Mouse (Mus musculus): Measurements from ENCODE around the gene Ly6g6d.

Ly6g6d gene

DNA sequence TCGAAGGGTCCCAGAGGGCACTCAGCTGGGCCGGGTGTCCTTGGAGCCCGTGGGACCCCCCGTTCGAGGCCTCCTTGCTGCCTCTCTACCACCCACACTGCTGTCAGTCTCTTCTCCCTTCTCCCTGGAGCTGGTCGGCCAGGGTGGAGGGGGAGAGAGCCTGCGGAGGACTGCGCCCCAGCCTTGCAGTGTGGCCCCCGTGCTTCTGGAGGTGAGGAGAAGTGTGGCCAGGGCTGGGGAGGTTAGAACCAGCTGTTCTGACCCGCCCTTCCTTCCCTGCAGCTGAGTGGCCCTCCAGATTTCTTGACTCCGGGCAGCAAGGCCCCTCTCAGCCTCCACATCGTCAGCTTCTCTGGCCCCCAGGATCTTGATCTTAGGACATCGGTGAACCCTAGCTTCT is 53.6 kb downstream of the Ly6g6d start:
- DNase-seq (ENCODE audit: low spot score) = no peak

- DNase-seq (ENCODE audit: low spot score) = no peak
Observed at GRCm38 (mm10) chr17:35023756-35024155, 54.1 kb downstream of the Ly6g6d start.

GRCm38 (mm10) chr17:35023221-35023620 is 54.6 kb downstream of the Ly6g6d start:
- no peak for DNase-seq (ENCODE audit: low spot score)

GRCm38 (mm10) chr17:35022541-35023060 is 55.3 kb downstream of the Ly6g6d start:
- no peak for DNase-seq (ENCODE audit: low spot score)

DNA sequence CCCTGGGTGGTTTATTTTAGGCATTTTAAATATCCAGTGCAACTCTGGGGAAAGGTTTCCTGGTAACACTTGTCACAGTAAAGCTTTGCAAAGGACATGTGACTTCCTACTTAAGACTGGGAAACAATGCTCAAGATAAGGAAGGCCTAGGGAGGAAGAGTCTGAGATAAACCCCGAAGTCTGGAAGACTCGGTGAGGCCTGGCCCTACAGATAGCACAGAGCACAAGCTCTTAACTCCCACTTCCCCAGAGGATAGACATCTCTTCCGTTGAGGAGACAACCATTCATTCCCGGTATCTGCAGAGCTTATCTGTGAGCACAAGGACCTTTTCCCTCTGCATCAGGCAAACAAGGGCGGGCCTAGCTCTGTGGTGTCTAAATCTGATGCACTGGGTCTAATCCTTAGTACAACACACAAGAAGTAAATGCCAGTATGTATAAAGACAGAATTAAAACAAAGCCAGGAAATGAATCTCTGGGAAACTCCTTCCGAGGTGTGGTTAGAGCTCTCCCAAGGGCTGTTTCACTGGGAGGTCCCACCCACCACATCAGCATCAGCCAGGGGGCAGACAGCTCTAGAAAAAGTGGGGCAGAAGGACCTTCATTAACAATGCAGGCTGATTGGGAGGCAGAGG is 55.9 kb downstream of the Ly6g6d start:
- DNase-seq (ENCODE audit: low spot score) = no peak
